Mouse (Mus musculus): ENCODE results near the gene Zfp780b. TPM values are rescaled to one million over a fixed set of nuclear protein-coding genes. Genes with fewer than 3 reads are reported as not detected.
"Not testable (repeated sequence)": the region's sequence is repeated elsewhere in the genome, so short reads cannot be mapped to it uniquely, and the experiment has no call there.

Gene Zfp780b
- polyA plus RNA-seq, 1 experiment from 2014 or later, result 20.0 TPM

DNA sequence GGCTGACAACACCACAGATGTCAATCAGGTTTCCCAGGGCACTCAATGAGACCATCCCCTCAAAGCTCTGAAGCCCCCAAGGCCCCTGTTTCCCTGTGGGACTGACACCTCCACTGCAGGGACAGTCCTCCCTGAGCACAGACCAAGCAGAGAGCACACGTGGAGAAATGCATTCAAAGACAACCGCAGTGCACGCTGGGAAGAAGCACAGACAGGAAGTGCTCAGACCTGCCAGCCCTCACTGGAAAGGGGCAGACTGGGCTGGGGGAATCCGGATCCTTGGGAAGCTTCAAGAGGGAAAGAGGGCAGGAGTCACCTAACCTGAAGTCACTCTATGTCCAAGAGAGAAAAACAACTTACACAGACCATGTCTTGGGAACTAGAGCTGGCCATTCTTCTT lies 51.9 kb downstream of the Zfp780b start:
- not testable (repeated sequence) for H3K9me3 ChIP-seq

DNA sequence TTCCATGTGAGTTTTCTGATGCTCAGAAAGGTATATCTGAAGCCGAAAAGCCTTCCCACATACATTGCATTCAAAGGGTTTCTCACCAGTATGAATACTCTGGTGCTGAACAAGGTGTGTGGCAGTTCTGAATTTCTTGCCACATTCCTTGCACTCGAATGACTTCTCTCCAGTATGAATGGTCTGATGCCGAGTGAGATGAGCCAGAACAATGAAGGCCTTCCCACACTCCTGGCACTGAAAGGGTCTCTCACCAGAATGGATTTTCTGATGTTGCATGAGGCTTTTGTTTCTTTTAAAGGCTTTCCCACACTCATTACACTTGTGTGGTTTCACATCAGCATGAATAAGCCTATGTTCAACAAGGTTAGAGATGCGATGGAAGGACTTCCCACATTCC lies 68.0 kb downstream of the Zfp780b start:
- not testable (repeated sequence) for H3K27ac ChIP-seq; H3K4me2 ChIP-seq; H3K4me1 ChIP-seq; H3K9ac ChIP-seq; H3K27me3 ChIP-seq (replicated peaks); H3K9me3 ChIP-seq; ATAC-seq (ENCODE audit: insufficient read depth, low FRiP score, low read depth); H3K4me3 ChIP-seq (replicated peaks)
- peaks cover 18% of the 10 kb centered on the region for H3K36me3 ChIP-seq
- WGBS, result 87% methylated on average over 4 of the region's 4 CpGs

More for the DNA sequence above, 51.9 kb downstream of the Zfp780b start:
- WGBS, result 43% methylated on average over 4 of the region's 4 CpGs
- not testable (repeated sequence) for ATAC-seq (ENCODE audit: insufficient read depth, low FRiP score, low read depth); H3K4me3 ChIP-seq (replicated peaks); H3K9ac ChIP-seq; H3K36me3 ChIP-seq; H3K27me3 ChIP-seq (replicated peaks); H3K4me1 ChIP-seq; H3K4me2 ChIP-seq; H3K27ac ChIP-seq

Other genes with a start within 250 kb of the Zfp780b start
- gene Zfp60, start 247.8 kb downstream of the Zfp780b start, polyA plus RNA-seq (2015; fragmentation: Nextera tagmentation; extraction: Ambion mirVana), result 27.1 and 30.8 TPM in 2 replicates
- gene Zfp626, start 172.0 kb downstream of the Zfp780b start, polyA plus RNA-seq (2015; fragmentation: Nextera tagmentation; extraction: Ambion mirVana), result 2.0 and 2.1 TPM in 2 replicates
- gene Zfp59, start 140.6 kb downstream of the Zfp780b start, polyA plus RNA-seq (2015; fragmentation: Nextera tagmentation; extraction: Ambion mirVana), result 6.1 and 6.8 TPM in 2 replicates
- gene Zfp607a, start 121.6 kb downstream of the Zfp780b start, polyA plus RNA-seq (2015; fragmentation: Nextera tagmentation; extraction: Ambion mirVana), result 3.9 and 4.6 TPM in 2 replicates
- gene Zfp974, start 49.7 kb downstream of the Zfp780b start, polyA plus RNA-seq (2015; fragmentation: Nextera tagmentation; extraction: Ambion mirVana), result 9.4 and 10.3 TPM in 2 replicates
- gene Zfp850, start 34.9 kb upstream of the Zfp780b start, polyA plus RNA-seq (2015; fragmentation: Nextera tagmentation; extraction: Ambion mirVana), result 3.3 and 3.9 TPM in 2 replicates
- 243 and 255 TPM in 2 replicates for gene Psmc4, start 70.9 kb upstream of the Zfp780b start, polyA plus RNA-seq (2015; fragmentation: Nextera tagmentation; extraction: Ambion mirVana)
- 41.3 and 43.3 TPM in 2 replicates for gene Fcgbp, start 92.1 kb upstream of the Zfp780b start, polyA plus RNA-seq (2015; fragmentation: Nextera tagmentation; extraction: Ambion mirVana)
- gene 9530053A07Rik, start 150.3 kb upstream of the Zfp780b start, polyA plus RNA-seq (2015; fragmentation: Nextera tagmentation; extraction: Ambion mirVana), result 0.04 and 0.05 TPM in 2 replicates
- 108 and 135 TPM in 2 replicates for gene Fbl, start 190.5 kb upstream of the Zfp780b start, polyA plus RNA-seq (2015; fragmentation: Nextera tagmentation; extraction: Ambion mirVana)
- 8.1 and 9.3 TPM in 2 replicates for gene Dyrk1b, start 200.3 kb upstream of the Zfp780b start, polyA plus RNA-seq (2015; fragmentation: Nextera tagmentation; extraction: Ambion mirVana)